Mouse (Mus musculus) heart, embryonic 11.5 days (tissue): ENCODE data around the gene Matn3. TPM values are rescaled to one million over a fixed set of nuclear protein-coding genes. Genes with fewer than 3 reads are reported as not detected.

Experiments used
- ATAC-seq: fragments of 200-750 bp; cut with Nextera tagmentation; replicated peaks from 2 replicates; pipeline ENCODE4 v1.8.0; 2017; ENCODE audit warnings: moderate library complexity; ENCODE audit not compliant: insufficient number of reproducible peaks, low FRiP score, low TSS enrichment
- H3K27ac ChIP-seq: fragments of 300-500 bp; sonication (generic); 2 replicates; pipeline ENCODE4 v1.5.1; 2014; ENCODE audit warnings: mild to moderate bottlenecking, low read depth, low read length
- H3K27me3 ChIP-seq: fragments of 300-500 bp; sonication (generic); 2 replicates; pipeline ENCODE4 v1.6.1; 2014; ENCODE audit warnings: mild to moderate bottlenecking, low read length, mixed read lengths; ENCODE audit not compliant: control insufficient read depth, insufficient read depth
- H3K36me3 ChIP-seq: fragments of 300-500 bp; sonication (generic); 2 replicates; pipeline ENCODE4 v1.6.1; 2014; ENCODE audit warnings: mild to moderate bottlenecking, low read length, moderate library complexity, mixed read lengths; ENCODE audit not compliant: control insufficient read depth, insufficient read depth
- H3K4me1 ChIP-seq: fragments of 300-500 bp; sonication (generic); 2 replicates; pipeline ENCODE4 v1.6.1; 2014; ENCODE audit warnings: low read length; ENCODE audit not compliant: control insufficient read depth, insufficient read depth
- H3K4me2 ChIP-seq: fragments of 300-500 bp; sonication (generic); 2 replicates; pipeline ENCODE4 v1.6.1; 2014; ENCODE audit warnings: mild to moderate bottlenecking, moderate library complexity
- H3K4me3 ChIP-seq: fragments of 300-500 bp; sonication (generic); 2 replicates; pipeline ENCODE4 v1.5.1; 2014; ENCODE audit warnings: low read depth, low read length
- H3K9ac ChIP-seq: fragments of 300-500 bp; sonication (generic); 2 replicates; pipeline ENCODE4 v1.6.1; 2014; ENCODE audit warnings: mild to moderate bottlenecking, low read depth, low read length, moderate library complexity
- H3K9me3 ChIP-seq: fragments of 300-500 bp; sonication (generic); replicated peaks from 2 replicates; pipeline ENCODE4 v1.6.1; 2016; ENCODE audit warnings: low read length; ENCODE audit not compliant: control insufficient read depth
- WGBS: fragments of 180-500 bp; shearing (Covaris S2); extraction: QIAGEN DNeasy Blood & Tissue Kit; methylation state at CpG from one replicate; pipeline ENCODE4 v1.1.7; 2014; ENCODE audit not compliant: insufficient replicate concordance; 5-methylcytosine and 5-hydroxymethylcytosine counted together
- polyA plus RNA-seq: library from polyadenylated mRNA; unstranded; fragments of >200 nt; fragmentation: Nextera tagmentation; extraction: Ambion mirVana; gene quantifications from 2 replicates; pipeline ENCODE4 v1.2.1, GENCODE M21; 2014

The Matn3 gene
- polyA plus RNA-seq, 1 experiment from 2014 or later = 0.67 TPM

DNA sequence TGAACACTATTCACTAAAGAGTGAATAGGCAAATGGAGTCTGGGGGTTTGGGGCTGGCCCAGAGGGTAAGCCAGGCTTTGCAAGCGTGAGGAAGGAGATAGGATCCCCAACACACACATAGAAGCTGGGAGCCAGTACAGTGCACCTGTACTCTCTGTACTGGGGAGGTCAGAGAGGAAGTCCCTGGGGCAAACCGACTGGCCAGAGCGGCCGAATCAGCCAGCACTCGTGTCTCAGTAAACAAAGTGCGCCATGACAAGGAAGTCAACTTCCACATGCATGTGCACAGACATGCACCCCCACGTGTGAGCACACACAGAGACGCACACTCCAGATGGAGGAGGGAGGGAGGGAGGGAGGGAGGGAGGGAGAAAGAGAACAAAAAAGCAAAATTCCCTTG is 45.5 kb downstream of the Matn3 start:
- 88% methylated on average over 8 of the region's 8 CpGs for WGBS
- Histone ChIP-seq H3K27ac (no peak overlapping the region), H3K36me3 (no peaks in the 10 kb centered on the region), H3K27me3 (no peaks in the 10 kb centered on the region), H3K9ac (no peak overlapping the region), H3K4me2 (no peak overlapping the region), H3K4me1 (no peaks in the 10 kb centered on the region), H3K4me3 (no peak overlapping the region), H3K9me3 (no peaks in the 10 kb centered on the region)
- ATAC-seq = no peak

DNA sequence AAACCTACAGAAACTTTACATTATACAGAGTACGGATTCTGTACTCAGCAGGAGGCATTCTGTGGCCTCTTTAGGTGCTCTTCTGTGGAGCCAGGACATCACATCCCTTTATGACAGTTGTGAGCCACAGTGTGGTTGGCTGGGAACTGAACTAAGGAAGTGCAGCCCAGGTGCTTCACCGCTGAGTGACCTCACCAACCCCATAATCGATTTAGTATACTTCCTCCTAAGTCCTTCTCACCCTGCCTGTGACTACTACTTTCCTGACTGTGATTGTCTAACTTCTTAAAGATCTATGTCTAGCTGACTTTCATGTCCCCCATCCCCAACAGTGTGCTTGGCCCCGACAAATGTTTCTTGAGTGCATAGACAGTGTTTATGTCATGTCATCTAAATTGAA is 50.6 kb downstream of the Matn3 start:
- ATAC-seq = no peak
- Histone ChIP-seq H3K4me3 (no peak overlapping the region), H3K36me3 (no peaks in the 10 kb centered on the region), H3K9ac (no peak overlapping the region), H3K27me3 (no peaks in the 10 kb centered on the region), H3K27ac (no peak overlapping the region), H3K4me1 (no peaks in the 10 kb centered on the region), H3K9me3 (no peaks in the 10 kb centered on the region), H3K4me2 (no peak overlapping the region)
- WGBS = 89% methylated on average over 4 of the region's 4 CpGs

DNA sequence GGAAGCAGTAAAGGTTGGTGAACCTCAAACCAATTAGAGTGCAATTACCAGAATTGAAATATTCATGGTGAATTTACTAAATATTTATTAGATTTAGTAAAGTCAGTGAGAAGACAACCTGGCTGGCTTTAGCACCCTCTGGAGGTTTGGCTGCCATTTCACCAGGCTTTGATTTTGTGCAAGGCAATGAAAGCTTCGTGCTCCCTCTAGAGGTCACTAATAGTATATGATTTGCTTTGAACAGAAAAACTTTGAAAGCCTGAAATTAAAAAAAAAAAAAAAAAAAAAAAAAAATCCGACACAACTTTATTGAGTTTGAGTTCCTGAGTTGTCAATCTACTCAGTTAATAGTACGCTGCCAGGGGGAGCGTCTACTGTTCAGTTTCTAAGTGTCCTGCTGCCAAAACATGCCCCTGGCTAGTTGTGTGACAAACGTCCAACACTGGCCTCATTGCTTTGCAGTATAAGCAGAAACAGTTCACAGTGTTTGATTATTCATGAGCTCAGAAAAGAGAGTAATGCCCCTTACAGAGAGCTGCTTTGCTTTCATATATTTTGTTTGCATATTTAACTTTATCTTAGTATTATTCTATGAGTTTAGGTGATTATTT is 54.4 kb downstream of the Matn3 start:
- no peak overlapping the region for H3K4me2 ChIP-seq
- no peaks in the 10 kb centered on the region for H3K27me3 ChIP-seq
- no peak overlapping the region for H3K4me3 ChIP-seq
- 15% methylated on average over 5 of the region's 5 CpGs for WGBS
- H3K27ac ChIP-seq = no peak overlapping the region
- H3K36me3 ChIP-seq = no peaks in the 10 kb centered on the region
- no peak overlapping the region for H3K9ac ChIP-seq
- no peaks in the 10 kb centered on the region for H3K4me1 ChIP-seq
- ATAC-seq = no peak
- H3K9me3 ChIP-seq = no peaks in the 10 kb centered on the region

DNA sequence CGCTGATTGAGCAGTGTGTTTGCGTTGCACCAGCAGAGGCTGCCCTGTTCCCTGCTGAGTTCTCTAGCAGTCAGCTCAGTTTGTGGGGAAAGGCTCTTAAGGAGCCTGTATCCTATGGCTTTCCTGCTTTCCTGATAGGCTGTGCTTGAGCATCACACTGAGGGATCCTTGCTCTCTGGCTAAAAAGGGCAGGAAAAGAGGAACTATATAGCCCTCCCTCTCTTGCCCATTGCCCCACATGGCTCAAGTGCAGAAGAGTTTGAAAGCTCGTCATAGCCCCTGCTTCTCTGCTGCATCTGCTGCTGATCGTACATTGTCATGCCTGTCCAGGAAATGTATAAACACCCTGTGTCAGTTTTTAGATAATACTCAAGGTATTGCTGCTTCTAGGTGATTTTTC is 59.4 kb downstream of the Matn3 start:
- H3K4me1 ChIP-seq = no peaks in the 10 kb centered on the region
- H3K9ac ChIP-seq = no peak overlapping the region
- H3K4me3 ChIP-seq = no peak overlapping the region
- H3K27me3 ChIP-seq = no peaks in the 10 kb centered on the region
- H3K27ac ChIP-seq = no peak overlapping the region
- H3K4me2 ChIP-seq = no peak overlapping the region
- no peak for ATAC-seq
- H3K36me3 ChIP-seq = no peaks in the 10 kb centered on the region
- WGBS = 52% methylated on average over 4 of the region's 4 CpGs
- H3K9me3 ChIP-seq = no peaks in the 10 kb centered on the region

DNA sequence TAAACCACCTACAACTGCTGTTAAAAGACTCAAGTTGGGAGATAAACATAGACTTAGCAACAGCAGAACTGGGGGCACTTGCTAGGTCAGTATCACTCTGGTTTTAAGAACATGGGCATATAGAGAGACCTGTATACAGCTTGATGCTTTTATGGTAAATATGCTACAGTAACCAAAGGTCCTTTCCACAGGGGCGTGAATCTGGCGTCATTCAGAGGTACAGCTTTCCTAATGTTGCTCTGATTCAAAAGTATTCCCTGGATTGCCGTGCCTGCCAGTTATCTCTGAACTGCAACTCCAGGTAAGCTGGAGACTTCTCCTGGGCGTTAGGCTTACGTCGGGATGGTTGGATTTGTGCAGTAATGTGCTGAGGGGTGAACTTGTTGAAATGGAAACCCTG is 60.1 kb downstream of the Matn3 start:
- Histone ChIP-seq H3K9me3 (no peaks in the 10 kb centered on the region), H3K4me2 (no peak overlapping the region), H3K4me3 (no peak overlapping the region), H3K36me3 (no peaks in the 10 kb centered on the region), H3K4me1 (no peaks in the 10 kb centered on the region), H3K9ac (no peak overlapping the region), H3K27me3 (no peaks in the 10 kb centered on the region), H3K27ac (no peak overlapping the region)
- WGBS = 87% methylated on average over 6 of the region's 6 CpGs
- no peak for ATAC-seq

DNA sequence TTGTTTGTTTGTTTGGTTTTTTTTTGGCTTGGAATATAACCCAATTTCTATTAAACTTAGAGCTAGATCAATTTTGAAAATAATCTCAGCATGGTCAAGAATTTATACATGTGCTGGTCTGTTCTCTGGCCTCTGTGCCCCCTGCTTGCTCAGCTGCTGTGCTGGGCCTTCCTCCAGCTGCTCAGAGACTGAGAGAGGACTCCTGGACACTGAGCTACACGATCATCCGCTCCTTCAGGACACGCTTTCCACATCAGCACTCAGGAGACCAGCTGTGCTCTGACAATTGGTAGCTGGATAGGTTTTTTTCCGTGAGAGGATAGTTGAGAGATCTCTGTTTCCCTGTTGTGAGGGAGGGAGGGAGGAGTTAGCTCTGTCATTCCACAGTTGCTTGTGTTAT is 62.6 kb downstream of the Matn3 start:
- 0 out of 2 replicates have a peak overlapping the region, but pooled peaks have one; percentile 10 for H3K9ac ChIP-seq
- 47% methylated on average over 4 of the region's 4 CpGs for WGBS
- no peaks in the 10 kb centered on the region for H3K36me3 ChIP-seq
- ATAC-seq = no peak
- H3K4me1 ChIP-seq = no peaks in the 10 kb centered on the region
- H3K27me3 ChIP-seq = no peaks in the 10 kb centered on the region
- H3K4me2 ChIP-seq = no peak overlapping the region
- H3K9me3 ChIP-seq = no peaks in the 10 kb centered on the region
- H3K27ac ChIP-seq = no peak overlapping the region
- no peak overlapping the region for H3K4me3 ChIP-seq

DNA sequence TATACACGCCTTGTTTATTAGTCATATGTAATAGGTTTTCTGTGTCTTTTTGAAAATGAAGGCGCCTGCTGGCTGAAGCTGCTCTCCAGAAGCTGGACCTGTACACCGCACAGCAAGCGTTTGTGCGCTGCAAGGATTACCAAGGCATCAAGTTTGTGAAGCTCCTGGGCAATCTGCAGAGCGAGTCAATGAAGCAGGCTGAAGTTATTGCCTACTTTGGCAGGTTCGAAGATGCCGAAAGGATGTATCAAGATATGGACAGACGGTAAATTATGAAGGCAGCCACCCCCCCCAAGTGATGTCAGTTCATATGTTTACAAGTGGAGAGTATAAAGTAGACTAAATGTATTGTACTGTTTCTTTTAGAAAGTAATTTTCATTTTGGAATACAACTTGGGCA is 68.6 kb downstream of the Matn3 start:
- Histone ChIP-seq H3K36me3 (no peaks in the 10 kb centered on the region), H3K9me3 (no peaks in the 10 kb centered on the region), H3K27me3 (no peaks in the 10 kb centered on the region), H3K9ac (no peak overlapping the region), H3K27ac (no peak overlapping the region), H3K4me2 (no peak overlapping the region), H3K4me3 (no peak overlapping the region), H3K4me1 (no peaks in the 10 kb centered on the region)
- no peak for ATAC-seq
- 89% methylated on average over 9 of the region's 9 CpGs for WGBS

DNA sequence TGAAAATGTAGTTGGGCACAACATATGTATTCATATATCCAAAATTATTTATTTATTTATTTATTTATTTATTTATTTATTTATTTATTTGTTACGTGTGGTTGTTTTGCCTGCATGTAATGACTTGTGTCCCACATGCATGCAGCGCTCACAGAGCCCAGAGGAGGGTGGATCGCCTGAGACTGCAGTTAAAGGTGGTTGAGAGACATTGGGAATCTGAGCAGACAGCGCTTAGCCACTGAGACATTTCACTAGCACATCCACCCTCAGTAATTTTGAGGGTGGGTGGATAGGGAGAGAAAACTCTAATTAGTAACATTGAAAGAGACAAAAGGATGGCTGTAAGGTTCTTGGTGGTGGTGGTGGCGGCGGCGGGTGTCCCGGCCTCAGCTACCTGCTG is 72.7 kb downstream of the Matn3 start:
- no peak for ATAC-seq
- Histone ChIP-seq H3K9ac (no peak overlapping the region), H3K36me3 (no peaks in the 10 kb centered on the region), H3K27me3 (no peaks in the 10 kb centered on the region), H3K9me3 (no peaks in the 10 kb centered on the region), H3K4me2 (no peak overlapping the region), H3K27ac (no peak overlapping the region), H3K4me3 (no peak overlapping the region), H3K4me1 (no peaks in the 10 kb centered on the region)
- WGBS = 90% methylated on average over 8 of the region's 8 CpGs

DNA sequence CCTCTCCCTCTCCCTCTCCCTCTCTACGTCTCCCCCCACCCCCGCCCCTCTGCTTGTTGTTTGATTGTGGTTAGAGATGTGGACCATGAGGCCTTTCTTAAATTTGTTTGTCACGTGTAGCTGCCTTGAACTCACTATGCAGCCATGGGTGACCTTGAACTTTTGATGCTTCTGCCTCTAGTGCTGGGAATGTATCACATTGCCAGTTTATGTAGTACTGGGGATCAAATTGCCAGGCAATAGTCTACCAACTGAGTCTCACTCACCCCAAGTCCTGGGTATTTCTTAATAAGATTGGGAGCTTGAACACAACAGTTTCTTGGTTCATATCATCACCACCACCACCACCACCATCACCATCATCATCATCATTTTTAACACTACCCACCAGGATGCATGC is 73.3 kb downstream of the Matn3 start:
- H3K36me3 ChIP-seq = no peaks in the 10 kb centered on the region
- H3K9me3 ChIP-seq = no peaks in the 10 kb centered on the region
- H3K9ac ChIP-seq = no peak overlapping the region
- no peak overlapping the region for H3K27ac ChIP-seq
- H3K4me3 ChIP-seq = no peak overlapping the region
- no peak overlapping the region for H3K4me2 ChIP-seq
- no peaks in the 10 kb centered on the region for H3K27me3 ChIP-seq
- WGBS = 67% methylated on average over 3 of the region's 3 CpGs
- ATAC-seq = no peak
- H3K4me1 ChIP-seq = no peaks in the 10 kb centered on the region
